25 mouse cellular contexts compared by ENCODE assay signal in the genomic region with DNA sequence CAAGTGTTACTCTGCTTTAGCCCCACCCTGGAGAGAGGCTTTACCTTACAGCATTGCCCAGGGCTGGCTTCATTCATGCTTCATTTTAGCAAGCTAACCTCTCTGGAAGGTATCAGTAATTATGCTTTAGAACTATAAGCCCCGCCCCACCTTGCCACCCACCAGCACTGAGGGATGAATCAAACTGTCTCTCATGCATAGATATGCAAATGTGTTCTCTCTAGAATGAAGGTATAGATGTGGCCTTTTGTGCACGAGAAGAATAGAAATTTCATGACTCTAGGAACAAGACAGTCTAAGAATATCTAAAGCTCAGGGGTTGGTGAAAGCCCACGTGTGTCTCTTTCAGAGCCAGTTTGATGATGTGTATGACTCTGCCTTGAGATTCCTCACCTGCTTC.
"Had no signal": no experiment of that assay in that cellular context is flagged by ENCODE, and none has a peak within 500 bp of the region (broad histone marks: within the 10 kb centered on the region; RNA-seq: fewer than 3 reads in every experiment).

No protein-coding gene starts in this region.

- DNase-seq: gastrocnemius, postnatal 25 days; heart, adult 18-20 months; heart, postnatal 10 days; heart, postnatal 4 days; kidney, adult 18-20 months; kidney, adult 8-10 months; kidney, postnatal 10 days; kidney, postnatal 25 days; kidney, postnatal 4 days; liver; liver, embryonic 13.5 days had no signal

- H3K27ac ChIP-seq: heart, embryonic 10.5 days; hindbrain, embryonic 10.5 days; hindbrain, embryonic 12.5 days; hindbrain, embryonic 14.5 days; intestine, embryonic 15.5 days; layer of hippocampus, adult 2 months; left cerebral cortex, adult 2 months; limb, embryonic 10.5 days; limb, embryonic 12.5 days; liver, embryonic 13.5 days had no signal

- H3K4me3 ChIP-seq: heart, embryonic 10.5 days; heart, embryonic 12.5 days; hindbrain, embryonic 10.5 days; hindbrain, embryonic 12.5 days; intestine, embryonic 15.5 days; layer of hippocampus, adult 2 months; left cerebral cortex, adult 2 months; limb, embryonic 10.5 days; limb, embryonic 12.5 days; liver, embryonic 13.5 days had no signal

- H3K27me3 ChIP-seq: heart, embryonic 12.5 days; hindbrain, embryonic 12.5 days; intestine, embryonic 15.5 days; liver, embryonic 13.5 days had no signal

- H3K4me1 ChIP-seq: heart, embryonic 10.5 days; heart, embryonic 12.5 days; intestine, embryonic 15.5 days; liver, embryonic 13.5 days had no signal

- H3K9me3 ChIP-seq: heart, embryonic 10.5 days; heart, embryonic 12.5 days; hindbrain, embryonic 10.5 days; hindbrain, embryonic 12.5 days; intestine, embryonic 15.5 days; limb, embryonic 10.5 days; limb, embryonic 12.5 days; liver, embryonic 13.5 days had no signal

- H3K36me3 ChIP-seq: heart, embryonic 10.5 days; heart, embryonic 12.5 days; hindbrain, embryonic 10.5 days; hindbrain, embryonic 12.5 days; intestine, embryonic 15.5 days; limb, embryonic 10.5 days; limb, embryonic 12.5 days; liver, embryonic 13.5 days had no signal

- ATAC-seq: hindbrain, embryonic 16.5 days; inflammation-experienced regulatory T-cells, adult 6 months; intestine, embryonic 15.5 days; intestine, postnatal 0 days had no signal

- H3K9ac ChIP-seq: heart, embryonic 12.5 days; hindbrain, embryonic 12.5 days; hindbrain, embryonic 14.5 days; intestine, embryonic 15.5 days; limb, embryonic 12.5 days; liver, embryonic 13.5 days had no signal

- H3K4me2 ChIP-seq: heart, embryonic 12.5 days; hindbrain, embryonic 12.5 days; hindbrain, embryonic 14.5 days; intestine, embryonic 15.5 days; limb, embryonic 12.5 days; liver, embryonic 11.5 days; liver, embryonic 13.5 days had no signal
